23 mouse cellular contexts compared by ENCODE assay signal in the genomic region with DNA sequence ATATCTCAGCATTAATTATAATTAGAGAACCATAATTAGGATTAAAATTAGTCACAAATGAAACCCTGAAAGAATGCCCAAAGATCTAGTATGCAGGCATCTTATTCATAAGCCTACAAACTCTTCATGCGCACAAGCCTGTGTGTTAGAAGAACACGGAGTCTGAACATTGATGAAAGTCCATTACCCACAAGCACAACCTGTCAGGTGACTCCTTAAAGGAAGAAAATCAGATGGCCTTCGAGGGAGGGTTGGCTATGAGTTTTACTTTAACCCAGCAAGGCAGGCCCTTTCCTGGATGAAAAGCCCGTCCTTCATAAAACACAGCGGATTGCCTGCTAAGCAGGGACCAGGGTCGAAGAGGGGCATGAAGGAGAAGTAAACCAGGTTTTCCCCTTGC. TPM values are rescaled to one million over a fixed set of nuclear protein-coding genes. Genes with fewer than 3 reads are reported as not detected.
DNase-seq lines count a peak whose midpoint lies in the region; ATAC-seq and TF ChIP-seq lines count a peak whose summit lies in the region.
"Had no signal": no experiment of that assay in that cellular context is flagged by ENCODE, and none has a peak within 500 bp of the region (broad histone marks: within the 10 kb centered on the region; RNA-seq: fewer than 3 reads in every experiment).

No protein-coding gene starts in this region.

- no peak for ATAC-seq in kidney, embryonic 14.5 days (ENCODE audit: low FRiP score, low TSS enrichment)
- ATAC-seq: forebrain, embryonic 16.5 days; Patski had no signal

- WGBS in kidney, adult 2 months = 49% methylated on average over 6 of the region's 6 CpGs
- 88% methylated on average over 6 of the region's 6 CpGs for WGBS in kidney, embryonic 14.5 days

- no peak overlapping the region for H3K27ac ChIP-seq in kidney, adult 2 months (ENCODE audit: insufficient read depth, low read depth, low read length)
- no peak overlapping the region for H3K27ac ChIP-seq in kidney, embryonic 14.5 days (ENCODE audit: low read depth, low read length)
- H3K27ac ChIP-seq: embryonic facial prominence, embryonic 12.5 days; heart, adult 2 months; heart, embryonic 15.5 days; hindbrain, embryonic 10.5 days; hindbrain, embryonic 14.5 days had no signal

- no peaks in the 10 kb centered on the region for H3K36me3 ChIP-seq in kidney, adult 2 months (ENCODE audit: control insufficient read depth, insufficient read depth, low read length)
- 0 out of 2 replicates have a peak, but pooled peaks cover 3% of the 10 kb centered on the region for H3K36me3 ChIP-seq in kidney, embryonic 14.5 days (ENCODE audit: control insufficient read depth, insufficient read depth, low read length)
- H3K36me3 ChIP-seq: embryonic facial prominence, embryonic 12.5 days; heart, embryonic 15.5 days; hindbrain, embryonic 10.5 days had no signal

- no peak overlapping the region for H3K4me3 ChIP-seq in kidney, adult 2 months (ENCODE audit: insufficient read depth, low read depth, low read length)
- no peak overlapping the region for H3K4me3 ChIP-seq in kidney, embryonic 14.5 days (ENCODE audit: low read length)
- H3K4me3 ChIP-seq: embryonic facial prominence, embryonic 12.5 days; heart, adult 2 months; heart, embryonic 15.5 days; hindbrain, embryonic 10.5 days had no signal

- no peak for TF ChIP-seq POLR2A in kidney, adult 2 months (IDR thresholded peaks at IDR 0.05; ENCODE audit: low read depth, low read length)

- H3K9me3 ChIP-seq in kidney, embryonic 14.5 days (ENCODE audit: control insufficient read depth, low read length) = no peaks in the 10 kb centered on the region
- H3K9me3 ChIP-seq: embryonic facial prominence, embryonic 12.5 days; heart, embryonic 15.5 days; hindbrain, embryonic 10.5 days had no signal

- H3K27me3 ChIP-seq in kidney, adult 2 months (replicated peaks; ENCODE audit: control insufficient read depth, insufficient read depth, low read length) = no peaks in the 10 kb centered on the region
- H3K27me3 ChIP-seq in kidney, embryonic 14.5 days (ENCODE audit: control insufficient read depth, insufficient read depth, low read length) = no peaks in the 10 kb centered on the region
- H3K27me3 ChIP-seq: CH12.LX; embryonic facial prominence, embryonic 12.5 days; heart, embryonic 15.5 days had no signal

- DNase-seq in kidney, adult 2 months = peak; percentile 84
- DNase-seq in kidney, postnatal 14 days = peak; percentile 8
- no peak for DNase-seq in kidney, postnatal 4 days
- DNase-seq in kidney, postnatal 25 days = peak; percentile 18 to 42
- DNase-seq in cerebellum, postnatal 10 days = no peak
- DNase-seq: adrenal gland, adult 2 months; adrenal gland, postnatal 36 days; cerebellum, adult 2 months; cerebellum, postnatal 14 days; gastrocnemius, postnatal 10 days; heart, adult 2 months; heart, postnatal 14 days had no signal

- no peak for TF ChIP-seq CTCF in kidney, adult 2 months (conservative IDR thresholded peaks at IDR 0.05; ENCODE audit: insufficient read depth, insufficient read length, low read depth, low read length)

- H3K4me2 ChIP-seq in kidney, embryonic 14.5 days (replicated peaks; ENCODE audit: low read depth, low read length) = no peak overlapping the region
- H3K4me2 ChIP-seq: embryonic facial prominence, embryonic 12.5 days; heart, embryonic 11.5 days; heart, embryonic 15.5 days; hindbrain, embryonic 14.5 days had no signal

- no peaks in the 10 kb centered on the region for H3K4me1 ChIP-seq in kidney, adult 2 months (ENCODE audit: control insufficient read depth, insufficient read depth, low read length)
- H3K4me1 ChIP-seq in kidney, embryonic 14.5 days (ENCODE audit: control insufficient read depth, insufficient read depth, low read length) = no peaks in the 10 kb centered on the region
- H3K4me1 ChIP-seq: embryonic facial prominence, embryonic 12.5 days; heart, embryonic 15.5 days; hindbrain, embryonic 10.5 days had no signal

- no peak overlapping the region for H3K9ac ChIP-seq in kidney, embryonic 14.5 days (ENCODE audit: low read depth, low read length)
- H3K9ac ChIP-seq: embryonic facial prominence, embryonic 12.5 days; heart, embryonic 15.5 days; hindbrain, embryonic 14.5 days had no signal

RNA-seq across cellular contexts. Expression of gene Txndc8, which starts 35.9 kb away (rescaled TPM):
- not detected in 2 replicates for polyA plus RNA-seq in kidney, adult 2 months (2012; rRNA removed)
- polyA plus RNA-seq in kidney, embryonic 14.5 days (2014; fragmentation: Nextera tagmentation; extraction: Ambion mirVana) = not detected in 2 replicates
- polyA plus RNA-seq: adrenal gland, adult 2 months; cerebellum, adult 2 months; embryonic facial prominence, embryonic 12.5 days; forebrain, embryonic 11.5 days; forebrain, embryonic 16.5 days; frontal cortex, adult 2 months; heart, adult 2 months; heart, embryonic 11.5 days; heart, embryonic 15.5 days; hindbrain, embryonic 10.5 days; hindbrain, embryonic 14.5 days; Patski had no signal

Comparison
In these comparisons a context has a peak if more than half of its experiments do, and no peak if none do; other contexts are left out.
1. DNase-seq: peak in kidney, adult 2 months (single experiment), kidney, postnatal 14 days (single experiment) and kidney, postnatal 25 days (2 of 2); none in kidney, postnatal 4 days (0 of 2) and cerebellum, postnatal 10 days (0 of 2).